Mouse (Mus musculus) c-Kit-negative CD71-positive TER-119-positive erythroid progenitor cells, embryonic 14.5 days (primary cell): ENCODE measurements at regions not wholly inside any gene's neighbourhood (a gene's known extent, or its start where the extent isn't known, plus 50 kb on each side); places are given as distances from the start of the nearest gene placed in this dataset.

Source experiments
- DNase-seq: peaks from one replicate; pipeline ENCODE4 v3.0.0-alpha.2; 2013; ENCODE audit warnings: low read depth, low spot score

DNA sequence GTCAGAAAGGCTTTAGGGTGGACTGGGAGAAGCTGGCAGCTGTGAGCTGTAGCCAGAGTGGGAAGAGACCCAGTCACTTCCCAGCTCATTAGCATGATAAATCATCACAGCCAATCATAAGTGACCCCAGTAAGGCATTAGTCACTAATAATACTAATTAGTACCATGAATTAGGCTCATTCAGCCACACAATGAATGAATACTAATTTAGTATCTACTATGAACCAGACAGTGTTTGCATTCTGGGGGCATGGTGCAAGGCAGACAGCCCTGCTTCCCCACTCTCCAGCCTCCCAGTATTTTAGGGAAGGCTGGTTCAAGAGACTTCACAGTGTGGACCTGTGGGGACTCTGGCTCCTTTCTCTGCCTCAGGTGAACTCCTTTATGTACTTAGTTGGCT lies 523.7 kb downstream of the Tbc1d22a start:
- no peak for DNase-seq

DNA sequence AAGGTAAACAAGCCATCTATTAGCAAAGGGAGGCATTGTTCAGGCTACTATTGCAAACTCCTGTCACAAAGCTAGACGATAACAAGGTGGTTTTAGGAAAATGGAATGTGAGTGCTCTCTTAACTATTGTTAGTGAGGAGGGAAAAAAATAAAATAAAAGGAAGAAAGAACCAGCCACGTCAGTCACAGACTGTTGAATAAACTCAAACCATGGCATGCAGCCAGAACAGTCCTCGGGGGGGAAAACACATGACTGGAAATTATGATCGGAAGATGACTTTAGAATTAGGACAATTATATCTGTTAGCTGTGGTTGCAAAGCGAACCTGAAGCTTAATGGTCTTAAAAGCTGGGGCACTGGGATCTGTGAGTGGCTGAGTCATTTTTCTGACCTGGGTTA lies 524.1 kb downstream of the Tbc1d22a start:
- no peak for DNase-seq

DNA sequence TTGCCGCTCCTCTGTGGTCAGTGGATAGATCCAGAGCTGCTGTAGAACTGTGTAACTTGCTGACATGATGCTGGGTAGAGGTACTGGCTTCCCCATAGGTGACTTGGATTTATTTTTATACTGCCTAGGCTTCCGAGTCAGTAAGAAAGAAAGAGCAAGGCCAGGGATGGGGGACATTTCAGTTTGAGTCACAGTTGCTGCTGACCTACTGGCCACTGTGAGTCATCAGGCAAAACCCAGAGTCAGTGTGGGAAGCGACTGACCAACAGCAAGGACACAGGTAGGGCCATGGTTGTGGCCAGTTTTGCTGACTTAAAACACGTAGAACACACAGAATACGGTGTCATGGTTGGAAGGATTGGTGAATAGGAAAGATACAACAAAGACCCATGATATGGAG lies 524.5 kb downstream of the Tbc1d22a start:
- no peak for DNase-seq

DNA sequence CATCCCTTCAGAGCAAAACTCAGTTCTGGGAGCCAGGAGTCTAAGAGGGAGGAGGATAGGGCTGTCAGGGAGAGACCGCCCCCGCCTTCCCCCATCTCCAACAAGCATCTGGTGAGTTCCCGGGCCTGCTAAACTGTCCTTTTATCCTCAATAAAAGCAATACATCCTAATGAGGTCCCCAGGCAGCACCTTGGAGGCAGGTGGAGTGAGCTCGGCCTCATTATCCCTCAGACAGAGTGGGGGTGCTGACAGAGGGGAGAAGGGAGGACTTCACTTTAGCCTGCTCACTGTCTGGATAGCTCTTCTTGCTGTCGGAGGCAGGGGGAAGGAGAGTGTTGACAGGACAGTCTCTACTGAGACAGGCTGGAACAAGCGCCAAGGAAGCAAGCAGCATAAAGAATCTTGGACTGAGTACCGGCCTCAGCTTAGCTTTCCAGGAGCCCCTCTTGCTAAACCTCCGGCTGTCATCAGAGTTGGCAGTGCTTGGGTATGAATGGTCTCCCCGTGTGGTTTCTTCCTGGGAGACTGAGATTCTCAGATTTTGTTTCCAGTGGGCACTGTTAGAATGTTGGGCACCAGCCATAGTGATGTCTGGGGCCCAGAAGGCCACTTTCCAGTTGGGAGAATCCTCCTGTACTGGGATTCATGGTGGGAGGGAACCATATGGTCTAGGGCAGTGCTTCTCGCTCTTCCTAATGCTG lies 537.3 kb downstream of the Tbc1d22a start:
- DNase-seq = no peak

DNA sequence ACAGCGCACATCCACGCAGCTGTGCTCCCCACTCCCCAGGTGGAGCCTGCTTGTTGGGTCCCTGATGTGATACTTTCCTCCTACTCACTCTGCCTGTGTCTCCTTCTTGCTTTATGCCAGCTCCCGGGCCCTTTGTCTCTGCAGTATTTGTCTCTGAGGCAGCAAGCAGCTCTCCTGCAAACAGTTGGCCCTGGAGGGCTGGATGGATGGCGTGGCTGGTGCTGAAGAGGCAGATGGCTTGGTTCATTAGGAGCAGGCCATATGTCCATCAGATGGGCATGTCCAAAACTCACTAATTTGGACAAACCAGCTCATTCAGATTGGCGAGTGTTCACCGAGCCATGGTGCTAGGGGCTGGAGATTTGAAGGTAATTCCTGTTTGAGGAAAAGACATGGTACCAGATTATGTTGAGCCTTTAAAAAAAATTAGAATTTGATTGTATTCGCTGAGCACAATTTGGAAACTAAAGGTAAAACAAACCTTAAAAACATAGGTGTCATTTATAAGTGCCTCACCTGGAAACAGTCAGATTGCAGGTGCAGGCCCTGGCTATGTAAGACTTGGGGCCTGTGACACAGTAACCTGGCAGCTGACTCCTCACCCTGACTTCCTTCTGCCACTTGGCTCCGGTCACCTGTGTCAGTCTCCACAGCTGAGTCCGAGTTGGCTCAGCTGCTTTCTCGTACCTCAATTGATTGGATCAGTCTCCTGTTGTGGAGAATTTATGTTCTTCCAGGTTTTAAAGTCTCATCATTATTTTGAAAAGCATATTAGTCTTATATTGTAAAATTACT lies 549.5 kb downstream of the Tbc1d22a start:
- no peak for DNase-seq

DNA sequence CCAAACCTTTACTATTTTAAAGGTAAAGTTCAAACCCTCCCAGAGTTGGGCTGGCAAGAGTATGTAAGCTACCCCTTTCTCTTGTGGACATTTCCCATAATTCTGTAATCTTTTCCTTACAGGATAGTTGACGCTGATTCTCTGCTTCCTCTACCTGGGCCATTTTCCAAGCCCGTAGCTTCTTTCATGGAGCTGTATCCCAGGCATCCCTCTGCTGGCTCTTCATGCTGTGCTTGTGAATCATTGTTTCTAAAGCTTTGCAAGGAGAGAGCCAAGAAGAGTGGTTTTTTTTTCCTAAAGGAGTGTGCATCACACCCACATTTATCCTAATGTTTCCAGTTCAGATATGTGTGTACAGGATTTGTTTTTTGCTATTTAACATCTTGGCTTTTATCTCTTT lies 553.4 kb downstream of the Tbc1d22a start:
- DNase-seq = no peak

DNA sequence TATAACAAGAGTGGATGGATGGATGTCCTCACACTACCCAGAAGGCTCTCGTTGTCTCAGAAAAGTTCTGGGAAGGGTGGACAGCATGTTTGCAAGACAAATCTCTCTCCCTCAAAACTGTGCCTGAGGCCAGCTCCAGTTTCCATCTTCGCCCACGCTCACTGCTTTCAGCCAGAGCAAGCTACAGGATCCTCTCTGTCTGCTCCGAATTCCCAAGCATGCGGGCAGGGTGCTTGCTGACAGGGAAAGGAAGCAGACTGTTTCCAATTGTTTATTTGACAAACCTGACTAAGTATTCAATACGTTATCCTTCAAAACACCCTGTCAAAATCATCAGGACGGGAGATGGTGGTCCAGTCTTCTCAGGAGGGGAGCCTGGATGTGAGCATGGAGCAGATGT lies 558.8 kb downstream of the Tbc1d22a start:
- DNase-seq = no peak

DNA sequence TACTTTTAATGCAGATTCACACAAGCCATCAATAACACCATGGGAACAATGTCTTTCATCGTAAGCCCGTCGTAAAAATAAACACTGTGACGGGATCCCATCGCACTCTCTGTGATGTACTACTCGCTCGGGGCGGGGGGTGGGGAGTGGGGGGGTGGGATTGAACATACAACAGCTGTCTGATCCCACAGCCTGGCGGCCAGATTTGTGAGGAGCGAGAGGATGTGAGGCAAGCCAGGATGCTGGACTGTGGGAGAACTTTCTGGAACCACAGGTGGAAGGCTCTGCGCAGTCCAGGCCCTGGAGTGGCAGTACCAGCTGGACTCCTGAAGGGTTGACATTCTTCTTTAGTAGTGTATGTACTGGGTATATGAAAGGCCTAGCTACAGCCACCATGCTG lies 563.7 kb downstream of the Tbc1d22a start:
- no peak for DNase-seq

DNA sequence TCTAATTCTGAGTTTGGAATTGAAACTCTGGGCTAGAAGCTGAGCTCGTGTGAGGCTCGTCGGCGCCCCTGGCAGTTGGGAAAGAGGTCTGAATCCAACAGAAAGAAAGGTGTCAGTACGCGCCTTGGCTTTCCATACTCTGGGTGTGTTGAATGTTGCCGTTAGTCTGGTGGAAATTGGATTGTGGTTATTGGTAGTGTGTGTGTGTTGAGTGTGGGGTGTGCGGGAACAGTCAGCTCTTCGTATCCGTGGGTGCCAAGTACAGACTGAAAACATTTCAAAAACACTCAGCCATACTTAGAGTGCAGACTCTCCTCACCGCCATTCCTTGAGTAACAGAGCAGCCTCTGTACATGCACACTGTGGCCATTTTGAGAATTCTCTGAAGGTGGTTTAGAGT lies 566.9 kb downstream of the Tbc1d22a start:
- no peak for DNase-seq

DNA sequence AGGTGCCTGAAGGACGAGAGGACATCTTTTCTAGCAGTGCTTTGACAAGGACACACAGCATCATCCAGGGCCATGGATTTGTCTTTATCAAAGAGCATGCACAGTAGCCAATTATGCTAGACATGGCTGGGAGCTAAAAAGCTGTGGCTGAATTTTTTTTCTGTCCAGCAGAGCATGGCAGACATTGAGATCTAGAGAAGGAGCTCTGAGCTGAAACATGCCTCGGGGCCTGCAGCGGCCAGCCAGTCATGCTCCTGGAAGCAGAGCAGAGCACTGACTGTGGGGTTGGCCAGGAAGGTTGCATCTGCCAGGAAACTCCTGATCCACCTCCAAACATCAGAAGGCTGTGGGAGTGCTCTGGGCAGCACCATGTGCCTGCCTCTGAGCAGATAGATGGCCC lies 580.5 kb downstream of the Tbc1d22a start:
- no peak for DNase-seq

DNA sequence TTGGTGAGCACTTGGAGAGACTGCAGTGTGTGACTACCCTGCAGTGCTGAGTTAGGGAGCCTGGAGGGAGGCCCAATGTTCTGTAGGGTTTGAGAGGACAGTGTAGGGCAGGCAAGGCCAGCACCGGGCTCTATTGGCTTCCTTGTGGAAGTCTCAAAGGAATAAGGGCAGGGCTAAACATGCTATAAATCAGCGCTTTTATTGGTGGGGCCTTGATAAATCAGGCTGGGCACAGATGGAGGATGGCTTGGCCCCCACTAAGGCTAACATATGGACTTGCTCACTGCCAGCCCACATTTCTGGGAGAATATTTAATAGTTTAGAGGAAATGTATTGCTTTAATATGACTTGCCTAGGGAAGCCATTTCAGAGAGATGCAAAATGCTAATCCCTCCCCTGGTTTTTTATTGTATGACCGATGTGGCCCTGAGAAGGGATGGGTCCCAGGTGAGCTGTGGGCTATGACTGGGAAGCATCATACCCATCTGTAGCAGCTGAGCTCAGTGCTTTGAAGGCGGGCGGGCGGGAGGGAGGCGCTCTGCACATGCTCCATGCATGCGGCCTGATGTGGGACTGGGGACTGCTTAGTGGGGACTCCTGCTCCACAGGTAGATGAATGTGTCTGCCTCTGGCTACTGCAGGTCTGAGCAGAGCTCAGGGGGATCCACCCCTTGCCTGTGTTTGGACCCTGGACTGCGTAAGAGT lies 584.4 kb downstream of the Tbc1d22a start:
- DNase-seq = no peak

DNA sequence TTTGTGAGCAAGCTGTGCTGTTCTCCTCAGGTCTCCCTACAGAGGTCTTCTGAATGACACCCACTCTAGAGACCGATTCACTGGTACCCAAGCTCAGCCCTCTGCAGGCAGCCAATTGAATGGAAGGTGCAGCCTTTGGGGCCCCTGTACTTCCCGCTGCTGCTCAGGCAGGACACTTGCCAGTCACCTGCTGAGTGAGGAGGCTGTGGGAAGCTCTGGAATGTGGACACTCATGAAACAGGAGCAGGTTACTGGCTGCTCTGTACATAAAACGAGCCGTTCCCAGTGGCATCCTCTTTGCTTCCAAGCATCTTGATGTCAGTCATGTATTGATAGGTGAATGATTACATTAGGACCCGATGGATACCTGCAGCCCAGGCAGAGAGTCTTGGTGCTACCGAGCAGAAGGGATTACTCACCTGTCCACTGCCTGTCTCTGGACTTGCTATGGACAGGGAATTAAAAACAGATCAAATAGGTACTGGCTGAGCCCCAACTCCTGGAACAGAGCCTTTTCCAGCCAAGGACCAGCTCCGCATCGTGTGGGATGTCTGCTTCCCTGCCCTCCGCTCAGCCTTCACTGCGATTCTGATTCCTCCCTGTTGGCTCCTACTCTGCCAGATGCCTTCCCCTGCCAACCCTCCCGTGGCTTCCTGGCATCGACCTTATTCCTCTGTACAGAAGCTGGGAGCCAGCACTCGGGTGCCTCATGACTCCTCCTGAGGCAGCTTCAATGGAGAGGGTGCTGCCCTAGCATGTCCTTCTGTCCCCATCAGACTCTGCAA lies 593.2 kb downstream of the Tbc1d22a start:
- DNase-seq = no peak

DNA sequence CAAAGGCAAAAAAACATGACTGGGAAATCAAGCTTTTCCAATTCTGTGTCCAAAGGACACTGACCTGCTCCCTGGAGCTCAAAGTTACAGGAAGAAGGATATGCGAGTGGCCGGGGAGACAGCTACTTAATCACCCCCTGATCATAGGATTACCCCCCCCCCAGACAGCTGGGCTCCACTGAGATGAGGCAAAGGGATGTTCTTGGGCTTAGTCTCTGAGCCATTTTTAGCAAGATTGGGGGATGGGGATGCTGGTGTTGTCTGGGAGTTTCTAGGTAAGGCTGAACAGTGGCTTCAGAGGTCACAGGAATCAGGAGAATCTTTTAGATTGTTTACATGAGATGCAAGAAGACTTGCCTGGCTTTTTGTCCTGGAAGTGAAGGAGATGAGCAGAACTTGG lies 597.6 kb downstream of the Tbc1d22a start:
- DNase-seq = no peak

DNA sequence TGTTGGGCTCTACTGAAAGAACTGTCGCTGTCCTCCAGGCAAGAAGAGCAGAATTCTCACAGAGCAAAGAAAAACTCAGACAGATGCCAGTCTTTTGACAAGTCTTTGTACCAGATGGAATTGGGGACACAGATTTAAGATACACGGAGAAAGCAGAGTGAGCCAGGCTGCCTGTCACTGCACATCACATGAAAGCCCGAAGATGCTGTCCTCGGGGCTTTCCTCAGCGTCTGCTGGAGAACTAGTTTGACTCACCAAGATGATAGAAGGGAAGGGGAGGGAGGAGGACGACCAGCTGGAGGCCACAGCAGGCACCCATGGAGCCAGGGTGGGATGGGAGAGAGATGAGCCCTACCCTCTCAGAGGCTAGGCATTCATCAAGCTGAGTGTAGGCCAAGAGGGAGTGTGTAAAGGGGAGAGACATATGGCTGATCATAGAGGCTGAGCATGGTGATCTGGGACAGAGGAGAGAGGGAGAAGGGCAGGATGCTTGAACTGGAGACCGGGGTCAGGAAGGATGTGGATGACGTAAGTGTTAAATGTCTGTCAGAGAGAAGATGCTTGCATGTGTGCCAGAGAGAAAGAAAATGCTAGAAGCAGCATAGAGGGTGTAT lies 600.7 kb downstream of the Tbc1d22a start:
- DNase-seq = no peak

DNA sequence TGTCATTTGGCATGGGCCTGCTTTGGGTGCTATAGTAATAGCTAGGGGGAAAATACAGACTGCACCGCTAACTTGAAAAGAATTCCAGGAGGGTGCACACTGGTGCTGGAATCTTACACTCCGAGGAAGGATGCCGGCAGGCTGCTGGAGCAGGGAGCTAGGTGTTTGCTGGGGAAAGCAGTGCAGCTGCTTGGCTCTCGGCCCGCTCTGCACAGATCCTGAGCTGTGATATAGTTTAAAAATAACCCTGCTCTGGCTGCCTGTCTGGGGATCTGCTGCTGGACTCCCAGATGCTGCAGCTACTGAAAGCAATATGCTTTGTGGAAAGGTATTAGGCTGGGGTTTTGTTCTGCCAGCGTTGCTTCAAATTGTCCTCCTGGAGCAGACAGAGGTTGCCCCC lies 621.7 kb downstream of the Tbc1d22a start:
- DNase-seq = no peak

DNA sequence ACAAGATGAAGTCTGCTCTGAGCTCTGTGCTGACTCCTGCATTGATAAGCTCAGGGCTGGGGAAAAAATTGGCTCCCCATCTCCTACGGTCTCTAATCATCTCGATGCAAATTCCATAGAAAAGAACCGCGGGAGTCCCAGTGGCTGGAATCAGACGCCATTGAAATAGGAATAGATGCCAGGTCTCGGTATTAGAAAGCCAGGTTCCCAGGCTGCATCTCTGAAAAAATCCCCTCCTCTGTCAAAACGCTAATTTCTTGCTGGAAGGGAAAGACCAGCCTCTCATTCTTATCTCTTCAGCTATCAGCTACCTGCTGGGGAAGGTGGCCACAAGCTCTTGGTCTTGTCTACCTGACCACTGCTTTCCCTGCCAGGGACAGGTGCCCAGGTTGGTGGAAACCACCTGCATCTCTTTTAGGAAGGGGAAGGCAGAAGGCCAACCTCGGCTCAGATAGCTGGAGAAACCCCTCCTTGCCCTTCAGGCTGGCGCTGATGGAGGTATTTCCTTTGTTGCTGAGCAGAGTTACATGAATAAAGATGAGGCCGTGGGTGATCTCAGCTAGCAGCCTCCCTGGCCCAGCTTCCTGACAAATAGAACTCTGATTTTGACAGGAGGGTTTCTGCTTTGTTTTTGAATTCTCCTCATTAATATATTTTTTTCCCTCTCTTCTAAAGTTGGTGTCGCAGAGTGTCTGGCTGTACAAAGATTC lies 638.1 kb downstream of the Tbc1d22a start:
- DNase-seq = no peak

DNA sequence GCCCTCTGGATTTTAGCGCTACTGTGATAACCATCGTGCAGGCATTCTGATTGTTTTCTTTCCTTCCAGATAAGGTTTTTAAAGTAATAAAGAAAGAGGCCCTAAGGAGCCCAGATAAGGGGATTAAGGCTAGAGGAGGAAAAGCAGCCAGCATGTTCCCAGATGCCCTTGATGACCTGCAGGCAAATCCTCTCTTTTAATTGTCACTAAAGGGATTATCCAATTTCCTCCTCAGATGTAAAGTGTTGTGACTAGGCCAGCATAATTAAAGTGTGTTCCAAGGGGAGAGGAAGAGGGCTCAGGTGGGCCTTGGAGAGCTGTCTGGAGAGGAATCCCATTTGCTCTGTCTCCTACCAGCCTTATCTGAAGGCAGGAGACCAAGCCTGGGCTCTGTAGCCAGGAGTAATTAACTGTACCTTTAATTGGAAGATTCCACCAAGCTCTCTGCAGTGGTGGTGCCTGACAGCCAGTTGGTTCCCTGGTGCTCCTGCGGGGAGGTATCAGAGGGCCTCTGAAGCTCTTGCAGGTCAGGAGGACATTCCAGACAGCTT lies 644.2 kb downstream of the Tbc1d22a start:
- no peak for DNase-seq

DNA sequence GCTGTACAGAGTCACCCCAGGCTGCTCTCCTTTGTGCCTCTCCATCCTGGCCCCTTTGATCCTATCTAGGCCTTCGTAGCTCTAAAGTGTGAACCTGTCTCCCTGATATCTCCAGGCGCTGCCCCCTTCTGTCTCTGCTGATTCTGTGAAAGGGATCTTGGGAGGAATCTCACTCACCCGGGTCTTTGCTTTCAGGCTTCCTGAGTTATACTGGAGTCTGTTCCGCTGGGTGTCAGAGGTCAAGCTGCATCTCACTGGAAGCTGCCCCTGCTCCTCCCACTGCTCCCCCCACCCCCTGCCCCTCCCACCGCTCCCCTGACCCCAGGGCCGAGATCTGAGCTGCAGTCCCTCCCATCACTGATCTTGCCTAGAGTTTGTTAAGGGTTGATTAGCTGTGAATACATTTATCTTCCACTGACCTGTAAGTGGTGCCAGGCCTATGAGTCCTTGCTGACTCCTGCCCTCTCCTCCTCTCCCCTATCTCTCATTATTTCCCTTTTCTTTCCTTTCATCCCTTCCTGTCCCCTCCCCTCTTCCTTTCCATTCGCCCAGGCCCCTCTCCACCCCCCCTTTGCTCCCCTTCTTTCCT lies 661.6 kb downstream of the Tbc1d22a start:
- no peak for DNase-seq

DNA sequence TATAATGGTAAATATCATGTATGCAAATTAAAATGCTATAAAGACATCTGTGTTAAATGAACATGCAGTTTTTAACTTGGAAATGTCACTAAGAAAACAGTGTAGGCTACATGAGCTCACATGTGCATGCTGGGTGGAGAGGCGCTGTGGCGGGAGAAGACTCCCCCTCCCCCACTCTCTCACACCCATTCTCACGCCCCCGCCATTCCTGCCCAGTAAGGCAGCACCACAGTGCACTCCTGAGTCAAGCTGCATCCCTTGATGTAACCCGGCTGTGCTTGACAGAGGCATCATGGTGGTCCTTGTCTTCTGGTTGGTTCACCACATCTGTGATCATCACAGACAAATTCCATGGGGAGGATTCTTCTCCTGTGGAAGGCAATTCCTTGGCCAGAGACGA lies 647.1 kb upstream of the Fam19a5 start:
- DNase-seq = no peak

DNA sequence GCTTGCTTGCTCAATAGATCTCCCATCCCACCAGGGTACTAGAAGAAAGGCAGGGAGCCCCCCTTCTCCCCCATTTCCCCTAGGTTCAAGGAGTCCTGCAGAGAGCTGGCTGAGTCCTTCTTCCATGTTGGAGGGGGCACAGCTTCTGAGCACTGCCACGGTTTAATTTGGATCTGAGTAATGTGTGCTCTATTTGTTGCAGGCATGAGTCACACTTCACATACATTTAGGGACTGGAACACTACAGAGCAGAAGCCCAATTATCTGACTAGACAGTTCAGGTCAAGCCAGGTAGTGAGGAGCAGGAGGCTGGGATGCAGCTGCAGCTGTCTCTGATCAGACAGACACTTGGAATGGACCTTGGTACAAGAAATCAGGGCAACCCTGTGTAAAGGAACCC lies 644.1 kb upstream of the Fam19a5 start:
- no peak for DNase-seq
